Mouse (Mus musculus) MEL (cell line): ENCODE measurements at regions not wholly inside any gene's neighbourhood (a gene's known extent, or its start where the extent isn't known, plus 50 kb on each side); places are given as distances from the start of the nearest gene placed in this dataset.

Source experiments
- DNase-seq: peaks from one replicate; pipeline ENCODE4 v3.0.0; 2011; ENCODE audit warnings: low read depth, low spot score
- H3K27ac ChIP-seq: 2 replicates; pipeline ENCODE4 v1.5.1; 2012; ENCODE audit warnings: low read depth, mild to moderate bottlenecking, control low read depth, low read length, moderate library complexity; ENCODE audit not compliant: control insufficient read depth
- H3K27me3 ChIP-seq, 2 experiments: fragments of 150-350 bp in 1 of 2; sonication (generic) in 1 of 2; 2 replicates each; pipeline ENCODE4 v1.6.1; 2012; ENCODE audit warnings: low read length in 2 of 2, mild to moderate bottlenecking in 2 of 2, improper control_type of control experiment in 1 of 2, moderate library complexity in 1 of 2; ENCODE audit not compliant: insufficient read depth in 2 of 2, control insufficient read depth in 1 of 2
- H3K36me3 ChIP-seq, 2 experiments: 2 replicates each; pipeline ENCODE4 v1.6.1; 2012 to 2014; ENCODE audit warnings: low read length in 2 of 2, improper control_type of control experiment in 1 of 2, inconsistent platforms in 1 of 2, mild to moderate bottlenecking in 1 of 2; ENCODE audit not compliant: insufficient read depth in 2 of 2, control insufficient read depth in 1 of 2
- H3K4me1 ChIP-seq, 2 experiments: fragments of 150-350 bp in 1 of 2; sonication (generic) in 1 of 2; 2 replicates each; pipeline ENCODE4 v1.6.1; 2012; ENCODE audit warnings: low read length in 2 of 2, improper control_type of control experiment in 1 of 2, mild to moderate bottlenecking in 1 of 2; ENCODE audit not compliant: insufficient read depth in 2 of 2, control insufficient read depth in 1 of 2
- H3K4me3 ChIP-seq, 2 experiments: fragments of 150-350 bp in 1 of 2; sonication (generic) in 1 of 2; 2 replicates each; pipeline ENCODE4 v1.5.1; 2012; ENCODE audit warnings: low read depth in 2 of 2, low read length in 2 of 2, mild to moderate bottlenecking in 2 of 2, moderate library complexity in 2 of 2, control low read depth in 1 of 2, improper control_type of control experiment in 1 of 2; ENCODE audit not compliant: control insufficient read depth in 1 of 2, insufficient read depth in 1 of 2
- H3K79me2 ChIP-seq: 2 replicates; pipeline ENCODE4 v1.6.1; 2012; ENCODE audit warnings: mild to moderate bottlenecking, low read length, moderate library complexity; ENCODE audit not compliant: control insufficient read depth, poor library complexity, insufficient read depth
- H3K9ac ChIP-seq: 2 replicates; pipeline ENCODE4 v1.6.1; 2012; ENCODE audit warnings: low read depth, mild to moderate bottlenecking, control low read depth, low read length, moderate library complexity; ENCODE audit not compliant: control insufficient read depth, poor library complexity, severe bottlenecking
- H3K9me3 ChIP-seq: fragments of 150-350 bp; sonication (generic); replicated peaks from 2 replicates; pipeline ENCODE4 v1.6.1; 2012; ENCODE audit warnings: mild to moderate bottlenecking, low read length, improper control_type of control experiment, moderate library complexity; ENCODE audit not compliant: insufficient read depth
- BHLHE40 ChIP-seq: IDR thresholded peaks from 2 replicates; pipeline ENCODE4 v1.6.1; 2012; ENCODE audit warnings: low read depth, mild to moderate bottlenecking, inconsistent platforms, low read length, improper control_type of control experiment, borderline replicate concordance
- CHD2 ChIP-seq: IDR thresholded peaks from 2 replicates; pipeline ENCODE4 v1.6.1; 2011; ENCODE audit warnings: low read length, improper control_type of control experiment
- CTCF ChIP-seq, 3 experiments: IDR thresholded peaks in 2 of 3; conservative IDR thresholded peaks in 1 of 3; 2 replicates each; pipeline ENCODE4 v1.5.1; 2011 to 2012; ENCODE audit warnings: low read length in 3 of 3, low read depth in 2 of 3, mild to moderate bottlenecking in 2 of 3, improper control_type of control experiment in 1 of 3, inconsistent platforms in 1 of 3, mixed read lengths in 1 of 3, moderate library complexity in 1 of 3; ENCODE audit not compliant: control insufficient read depth in 1 of 3, insufficient read depth in 1 of 3, poor library complexity in 1 of 3, severe bottlenecking in 1 of 3
- E2F4 ChIP-seq: IDR thresholded peaks from 2 replicates; pipeline ENCODE4 v1.6.1; 2011; ENCODE audit warnings: low read depth, low read length, improper control_type of control experiment, borderline replicate concordance
- ELF1 ChIP-seq: IDR thresholded peaks from 2 replicates; pipeline ENCODE4 v1.6.1; 2014; ENCODE audit warnings: low read depth, mild to moderate bottlenecking, inconsistent platforms, low read length, improper control_type of control experiment, moderate library complexity
- EP300 ChIP-seq, 2 experiments: IDR thresholded peaks; 2 replicates each; pipeline ENCODE4 v1.6.1; 2011; ENCODE audit warnings: improper control_type of control experiment in 2 of 2, low read length in 2 of 2, low read depth in 1 of 2, mild to moderate bottlenecking in 1 of 2
- ETS1 ChIP-seq: IDR thresholded peaks from 2 replicates; pipeline ENCODE4 v1.6.1; 2012; ENCODE audit warnings: low read depth, mild to moderate bottlenecking, inconsistent platforms, low read length, improper control_type of control experiment, moderate library complexity
- GATA1 ChIP-seq: IDR thresholded peaks from 2 replicates; pipeline ENCODE4 v1.6.1; 2011; ENCODE audit warnings: low read depth, low read length, improper control_type of control experiment
- JUND ChIP-seq: IDR thresholded peaks from 2 replicates; pipeline ENCODE4 v1.6.1; 2011; ENCODE audit warnings: low read depth, mild to moderate bottlenecking, improper control_type of control experiment, low read length
- KAT2A ChIP-seq: conservative IDR thresholded peaks from 2 replicates; pipeline ENCODE4 v1.6.1; 2012; ENCODE audit warnings: low read depth, low read length, improper control_type of control experiment, inconsistent platforms
- MAFK ChIP-seq: IDR thresholded peaks from 2 replicates; pipeline ENCODE4 v1.6.1; 2011; ENCODE audit warnings: low read depth, mild to moderate bottlenecking, low read length, improper control_type of control experiment, borderline replicate concordance
- MAX ChIP-seq: IDR thresholded peaks from 2 replicates; pipeline ENCODE4 v1.6.1; 2011; ENCODE audit warnings: low read length, improper control_type of control experiment
- MAZ ChIP-seq: IDR thresholded peaks from 2 replicates; pipeline ENCODE4 v1.6.1; 2012; ENCODE audit warnings: low read depth, mild to moderate bottlenecking, inconsistent platforms, low read length, improper control_type of control experiment
- MXI1 ChIP-seq: IDR thresholded peaks from 2 replicates; pipeline ENCODE4 v1.6.1; 2011; ENCODE audit warnings: mild to moderate bottlenecking, low read depth, low read length, improper control_type of control experiment
- NELFE ChIP-seq: IDR thresholded peaks from 2 replicates; pipeline ENCODE4 v1.6.1; 2011; ENCODE audit warnings: low read depth, low read length, improper control_type of control experiment
- NRF1 ChIP-seq: IDR thresholded peaks from 2 replicates; pipeline ENCODE4 v1.6.1; 2014; ENCODE audit warnings: low read depth, mild to moderate bottlenecking, inconsistent platforms, low read length, improper control_type of control experiment, moderate library complexity; ENCODE audit not compliant: poor library complexity, insufficient read depth, severe bottlenecking
- POLR2A ChIP-seq, 2 experiments: IDR thresholded peaks; 2 replicates each; pipeline ENCODE4 v1.6.1; 2011 to 2012; ENCODE audit warnings: low read length in 2 of 2, mild to moderate bottlenecking in 2 of 2, control low read depth in 1 of 2, improper control_type of control experiment in 1 of 2, low read depth in 1 of 2, moderate library complexity in 1 of 2; ENCODE audit not compliant: control insufficient read depth in 1 of 2, insufficient read depth in 1 of 2, poor library complexity in 1 of 2
- POLR2AphosphoS2 ChIP-seq: IDR thresholded peaks from 2 replicates; pipeline ENCODE4 v1.6.1; 2011; ENCODE audit warnings: low read length, improper control_type of control experiment
- POLR2AphosphoS5 ChIP-seq: IDR thresholded peaks from 2 replicates; pipeline ENCODE4 v1.6.1; 2012; ENCODE audit warnings: low read depth, borderline replicate concordance, mild to moderate bottlenecking, inconsistent platforms, low read length, moderate library complexity, mixed read lengths
- RAD21 ChIP-seq: IDR thresholded peaks from 2 replicates; pipeline ENCODE4 v1.6.1; 2011; ENCODE audit warnings: mild to moderate bottlenecking, low read depth, low read length, improper control_type of control experiment
- RCOR1 ChIP-seq: IDR thresholded peaks from 2 replicates; pipeline ENCODE4 v1.6.1; 2012; ENCODE audit warnings: low read depth, mild to moderate bottlenecking, inconsistent platforms, low read length, improper control_type of control experiment
- SIN3A ChIP-seq: IDR thresholded peaks from 2 replicates; pipeline ENCODE4 v1.6.1; 2012; ENCODE audit warnings: low read length, improper control_type of control experiment, inconsistent platforms
- SMC3 ChIP-seq: IDR thresholded peaks from 2 replicates; pipeline ENCODE4 v1.6.1; 2011; ENCODE audit warnings: low read depth, low read length, improper control_type of control experiment
- TAL1 ChIP-seq: IDR thresholded peaks from 2 replicates; pipeline ENCODE4 v1.6.1; 2012; ENCODE audit warnings: mild to moderate bottlenecking, inconsistent platforms, low read length, moderate library complexity, mixed read lengths
- TCF12 ChIP-seq: IDR thresholded peaks from 2 replicates; pipeline ENCODE4 v1.6.1; 2014; ENCODE audit warnings: low read depth, mild to moderate bottlenecking, inconsistent platforms, low read length, improper control_type of control experiment, moderate library complexity
- UBTF ChIP-seq: IDR thresholded peaks from 2 replicates; pipeline ENCODE4 v1.6.1; 2012; ENCODE audit warnings: low read depth, mild to moderate bottlenecking, inconsistent platforms, low read length, improper control_type of control experiment, moderate library complexity, borderline replicate concordance; ENCODE audit not compliant: insufficient read depth
- USF1 ChIP-seq: IDR thresholded peaks from 2 replicates; pipeline ENCODE4 v1.6.1; 2014; ENCODE audit warnings: low read depth, mild to moderate bottlenecking, inconsistent platforms, low read length, improper control_type of control experiment, moderate library complexity
- USF2 ChIP-seq, 2 experiments: IDR thresholded peaks; 2 replicates each; pipeline ENCODE4 v1.6.1; 2011 to 2012; ENCODE audit warnings: improper control_type of control experiment in 2 of 2, low read length in 2 of 2, borderline replicate concordance in 1 of 2, inconsistent platforms in 1 of 2, low read depth in 1 of 2, mild to moderate bottlenecking in 1 of 2; ENCODE audit not compliant: insufficient read depth in 1 of 2
- ZC3H11A ChIP-seq: IDR thresholded peaks from 2 replicates; pipeline ENCODE4 v1.6.1; 2012; ENCODE audit warnings: low read depth, mild to moderate bottlenecking, inconsistent platforms, low read length, improper control_type of control experiment
- ZMIZ1 ChIP-seq: IDR thresholded peaks from 2 replicates; pipeline ENCODE4 v1.6.1; 2012; ENCODE audit warnings: low read depth, mild to moderate bottlenecking, inconsistent platforms, low read length, improper control_type of control experiment, moderate library complexity

- no peaks in the 10 kb centered on the region for H3K79me2 ChIP-seq
- H3K27me3 ChIP-seq, result no peaks in the 10 kb centered on the region
- no peak overlapping the region for H3K9ac ChIP-seq
- H3K4me1 ChIP-seq, result peaks cover 20 to 23% of the 10 kb centered on the region in 2 experiments
- H3K9me3 ChIP-seq, result no peaks in the 10 kb centered on the region
- no peak overlapping the region for H3K4me3 ChIP-seq
- peak; percentile 67 for DNase-seq
- H3K27ac ChIP-seq, result peak overlapping the region; percentile 8; the same call in 1 of the 2 replicates
- peaks cover 0 to 35% of the 10 kb centered on the region in 2 experiments; a peak in 2 of 4 replicates for H3K36me3 ChIP-seq
- no peak for TF ChIP-seq POLR2AphosphoS2
- peak; percentile 72 for TF ChIP-seq GATA1
- TF ChIP-seq BHLHE40, result no peak
- no peak for TF ChIP-seq E2F4
- no peak for TF ChIP-seq JUND
- no peak for TF ChIP-seq SMC3
- no peak for TF ChIP-seq RAD21
- peak; percentile 86 for TF ChIP-seq ETS1
- TF ChIP-seq EP300 (IDR thresholded peaks at IDR 0.05; ENCODE audit: low read depth in 1 of 2, low read length in 2 of 2), result peak; percentile 78 to 86
- TF ChIP-seq USF1, result 0 out of 2 replicates have a peak, but pooled peaks have one; percentile 17
- TF ChIP-seq TAL1, result peak; percentile 82
- TF ChIP-seq RCOR1, result peak; percentile 60; the same call in 1 of the 2 replicates
- TF ChIP-seq TCF12, result peak; percentile 95
- TF ChIP-seq SIN3A, result peak; percentile 35; the same call in 1 of the 2 replicates
- TF ChIP-seq MXI1, result no peak
- TF ChIP-seq ZMIZ1, result no peak
Observed at GRCm38 (mm10) chr10:17599831-17600761, 122.9 kb upstream of the Cited2 start.

- H3K27ac ChIP-seq, result no peak overlapping the region
- TF ChIP-seq POLR2A (IDR thresholded peaks at IDR 0.05; ENCODE audit: control insufficient read depth in 1 of 2, insufficient read depth in 1 of 2, low read depth in 1 of 2, low read length in 2 of 2, poor library complexity in 1 of 2), result no peak
- no peak for TF ChIP-seq NELFE
- TF ChIP-seq USF2 (IDR thresholded peaks at IDR 0.05; ENCODE audit: borderline replicate concordance in 1 of 2, insufficient read depth in 1 of 2, low read depth in 1 of 2, low read length in 2 of 2), result no peak
- no peak for TF ChIP-seq NRF1
- TF ChIP-seq CTCF (IDR thresholded peaks at IDR 0.05 in 2 of 3, conservative IDR thresholded peaks at IDR 0.05 in 1 of 3; ENCODE audit: control insufficient read depth in 1 of 3, insufficient read depth in 1 of 3, low read depth in 2 of 3, low read length in 3 of 3, poor library complexity in 1 of 3, severe bottlenecking in 1 of 3), result no peak
- no peak for TF ChIP-seq ZC3H11A
- no peak for TF ChIP-seq SMC3
- no peak for TF ChIP-seq USF1
- TF ChIP-seq SIN3A, result no peak
- TF ChIP-seq ELF1, result no peak
- TF ChIP-seq MAX, result no peak
- no peak for TF ChIP-seq RAD21
- no peak for TF ChIP-seq MXI1
- TF ChIP-seq MAFK, result no peak
- TF ChIP-seq POLR2AphosphoS5, result no peak
- TF ChIP-seq UBTF, result no peak
- no peak for TF ChIP-seq MAZ
- TF ChIP-seq RCOR1, result peak; percentile 60; the same call in 1 of the 2 replicates
- no peak for TF ChIP-seq CHD2
- TF ChIP-seq POLR2AphosphoS2, result no peak
- no peak for TF ChIP-seq KAT2A
Observed at GRCm38 (mm10) chr10:17600762-17601108, 122.3 kb upstream of the Cited2 start.

More at GRCm38 (mm10) chr10:17600762-17601108, 122.3 kb upstream of the Cited2 start:
- Histone ChIP-seq H3K9ac (no peak overlapping the region), H3K4me3 (no peak overlapping the region), H3K79me2 (no peaks in the 10 kb centered on the region), H3K27me3 (no peaks in the 10 kb centered on the region), H3K9me3 (no peaks in the 10 kb centered on the region), H3K4me1 (peaks cover 20 to 23% of the 10 kb centered on the region in 2 experiments), H3K36me3 (peaks cover 0 to 31% of the 10 kb centered on the region in 2 experiments; a peak in 2 of 4 replicates)
- DNase-seq, result peak; percentile 25
